Mouse (Mus musculus): ENCODE measurements around the gene Cd82. TPM values are rescaled to one million over a fixed set of nuclear protein-coding genes. Genes with fewer than 3 reads are reported as not detected.
A peak's percentile ranks its signal among the peaks of the same experiment; 100 is the strongest.

Cd82 gene
- polyA plus RNA-seq, 1 experiment from 2014 or later = 20.0 TPM

DNA sequence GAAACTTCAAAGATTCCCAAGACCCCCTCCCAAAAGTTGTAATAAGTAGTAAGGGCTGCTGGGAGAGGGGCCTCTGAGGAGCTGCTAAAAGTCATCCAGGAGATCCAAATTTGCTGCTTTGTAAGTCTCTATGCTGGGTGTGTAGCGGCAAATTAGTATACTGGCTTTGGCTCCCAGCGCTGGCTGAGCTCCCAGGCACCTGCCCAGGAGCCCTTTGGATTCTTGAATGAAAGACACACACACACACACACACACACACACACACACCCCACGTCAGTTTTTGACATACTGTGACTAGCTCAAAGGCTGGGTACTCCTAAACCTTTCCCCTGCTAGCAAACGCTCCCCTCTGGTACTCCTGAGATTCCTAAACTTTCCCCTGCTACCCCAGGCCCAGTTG, 76.0 kb downstream of the Cd82 start:
- peaks cover 17% of the 10 kb centered on the region for H3K4me1 ChIP-seq (replicated peaks; ENCODE audit: control insufficient read depth, insufficient read depth, low read length)
- H3K27ac ChIP-seq = no peak overlapping the region
- no peak overlapping the region for H3K9ac ChIP-seq
- DNase-seq (ENCODE audit: low spot score) (no peak), ATAC-seq (ENCODE audit: low FRiP score) (no peak)
- no peaks in the 10 kb centered on the region for H3K9me3 ChIP-seq (ENCODE audit: control insufficient read depth, low read length)
- 67% methylated on average over 4 of the region's 4 CpGs for WGBS
- H3K27me3 ChIP-seq (ENCODE audit: control insufficient read depth, insufficient read depth, low read length) = no peaks in the 10 kb centered on the region
- H3K4me2 ChIP-seq (replicated peaks) = no peak overlapping the region
- H3K36me3 ChIP-seq (replicated peaks; ENCODE audit: control insufficient read depth, insufficient read depth) = no peaks in the 10 kb centered on the region
- H3K4me3 ChIP-seq (replicated peaks; ENCODE audit: low read length) = no peak overlapping the region

DNA sequence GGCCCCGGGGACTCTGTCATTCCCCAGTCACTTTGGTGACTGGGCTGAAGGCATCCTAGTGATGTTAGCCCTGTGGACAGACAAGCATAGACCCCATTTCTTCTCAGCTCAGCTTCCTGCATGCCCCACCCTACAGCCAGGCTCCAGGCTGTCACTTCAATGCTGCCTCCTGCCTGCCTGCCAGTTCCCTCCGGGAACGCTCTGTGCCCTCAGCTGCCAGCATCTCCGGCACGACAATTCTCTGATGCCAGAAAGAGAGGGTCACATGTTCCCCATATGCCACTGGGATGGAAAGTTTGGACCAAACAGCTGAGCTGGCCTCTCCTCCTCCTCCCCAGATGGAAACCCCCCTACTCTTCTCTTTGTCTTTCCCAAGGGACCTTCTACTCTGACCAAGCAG, 79.1 kb downstream of the Cd82 start:
- Histone ChIP-seq H3K4me1 (replicated peaks; ENCODE audit: control insufficient read depth, insufficient read depth, low read length) (no peaks in the 10 kb centered on the region), H3K27ac (no peak overlapping the region), H3K4me2 (replicated peaks) (no peak overlapping the region), H3K27me3 (ENCODE audit: control insufficient read depth, insufficient read depth, low read length) (no peaks in the 10 kb centered on the region), H3K9me3 (ENCODE audit: control insufficient read depth, low read length) (no peaks in the 10 kb centered on the region), H3K9ac (no peak overlapping the region), H3K36me3 (replicated peaks; ENCODE audit: control insufficient read depth, insufficient read depth) (no peaks in the 10 kb centered on the region), H3K4me3 (replicated peaks; ENCODE audit: low read length) (no peak overlapping the region)
- no peak for DNase-seq (ENCODE audit: low spot score)
- ATAC-seq (ENCODE audit: low FRiP score) = no peak
- WGBS = 56% methylated on average over 5 of the region's 5 CpGs

DNA sequence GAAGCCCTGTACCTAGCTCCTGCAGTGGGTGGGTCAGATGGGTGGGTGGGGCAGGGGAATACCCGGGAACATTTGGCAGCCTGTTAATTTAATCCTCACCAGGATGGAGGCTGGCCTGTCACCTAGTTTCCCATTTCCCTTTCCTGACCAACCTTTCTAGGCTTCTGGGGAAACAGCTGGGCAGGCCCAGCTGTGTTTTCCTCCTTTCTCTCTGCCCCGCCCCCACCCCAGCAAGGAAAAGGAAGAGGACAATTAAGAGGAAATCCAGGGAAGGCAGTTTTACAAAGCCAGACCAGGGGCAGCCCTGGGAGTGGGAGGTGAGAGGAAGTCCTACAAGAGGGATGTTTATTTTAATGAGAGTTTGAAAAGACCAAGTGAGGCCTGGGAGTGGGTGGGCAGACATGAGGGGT, 82.3 kb downstream of the Cd82 start:
- Histone ChIP-seq H3K4me2 (replicated peaks) (no peak overlapping the region), H3K9me3 (ENCODE audit: control insufficient read depth, low read length) (no peaks in the 10 kb centered on the region), H3K27me3 (ENCODE audit: control insufficient read depth, insufficient read depth, low read length) (no peaks in the 10 kb centered on the region), H3K4me1 (replicated peaks; ENCODE audit: control insufficient read depth, insufficient read depth, low read length) (0 out of 2 replicates have a peak, but pooled peaks cover 14% of the 10 kb centered on the region), H3K27ac (no peak overlapping the region), H3K4me3 (replicated peaks; ENCODE audit: low read length) (no peak overlapping the region), H3K9ac (no peak overlapping the region), H3K36me3 (replicated peaks; ENCODE audit: control insufficient read depth, insufficient read depth) (no peaks in the 10 kb centered on the region)
- DNase-seq (ENCODE audit: low spot score) (no peak), ATAC-seq (ENCODE audit: low FRiP score) (no peak)
- 48% methylated on average over 2 of the region's 2 CpGs for WGBS

DNA sequence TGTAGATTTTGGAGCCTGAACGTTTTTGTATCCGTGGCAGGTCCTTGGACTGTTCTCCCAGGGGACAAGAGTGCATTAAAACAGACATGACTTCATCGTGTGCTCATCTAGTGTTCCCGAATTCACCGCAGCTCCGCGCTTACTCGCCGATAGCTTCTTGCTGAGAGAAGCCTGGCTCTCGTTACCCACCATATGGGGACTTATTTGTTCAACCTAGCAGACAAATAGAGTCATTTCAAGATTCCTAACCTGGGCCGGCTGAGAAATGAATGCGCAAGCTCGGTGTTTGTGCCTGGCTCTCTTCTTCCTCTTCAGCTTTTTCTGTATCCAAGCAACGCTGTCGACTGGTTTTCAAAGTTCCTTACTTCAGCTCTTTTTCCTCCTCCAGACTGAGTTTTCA, 85.1 kb downstream of the Cd82 start:
- no peaks in the 10 kb centered on the region for H3K9me3 ChIP-seq (ENCODE audit: control insufficient read depth, low read length)
- peak; percentile 50 for DNase-seq (ENCODE audit: low spot score)
- 46% methylated on average over 15 of the region's 15 CpGs for WGBS
- H3K4me1 ChIP-seq (replicated peaks; ENCODE audit: control insufficient read depth, insufficient read depth, low read length) = 0 out of 2 replicates have a peak, but pooled peaks cover 14% of the 10 kb centered on the region
- H3K27ac ChIP-seq = peak overlapping the region; percentile 10; the same call in 1 of the 2 replicates
- no peak overlapping the region for H3K4me2 ChIP-seq (replicated peaks)
- no peaks in the 10 kb centered on the region for H3K36me3 ChIP-seq (replicated peaks; ENCODE audit: control insufficient read depth, insufficient read depth)
- no peaks in the 10 kb centered on the region for H3K27me3 ChIP-seq (ENCODE audit: control insufficient read depth, insufficient read depth, low read length)
- no peak overlapping the region for H3K4me3 ChIP-seq (replicated peaks; ENCODE audit: low read length)
- H3K9ac ChIP-seq = no peak overlapping the region
- 0 out of 2 replicates have a peak, but pooled peaks have one; percentile 41 for ATAC-seq (ENCODE audit: low FRiP score)

DNA sequence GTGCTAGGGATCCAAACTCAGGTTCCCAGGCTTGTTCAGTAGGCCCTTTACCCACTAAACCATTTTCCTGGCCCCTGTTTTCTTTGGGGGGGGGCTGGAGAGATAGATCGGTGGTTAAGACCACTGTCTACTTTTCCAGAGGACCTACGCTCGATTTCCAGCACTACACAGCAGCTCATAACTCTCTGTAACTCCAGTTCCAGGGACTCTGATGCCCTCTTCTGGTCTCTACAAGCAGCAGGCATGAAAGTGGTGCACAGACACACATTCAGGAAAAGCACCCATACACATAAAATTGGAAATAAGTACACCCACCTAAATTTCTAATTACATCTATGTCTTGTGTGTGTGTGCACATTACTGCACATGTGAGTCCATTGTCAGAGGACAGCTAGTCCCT, 85.8 kb downstream of the Cd82 start:
- no peak overlapping the region for H3K4me2 ChIP-seq (replicated peaks)
- 0 out of 2 replicates have a peak, but pooled peaks cover 14% of the 10 kb centered on the region for H3K4me1 ChIP-seq (replicated peaks; ENCODE audit: control insufficient read depth, insufficient read depth, low read length)
- no peaks in the 10 kb centered on the region for H3K27me3 ChIP-seq (ENCODE audit: control insufficient read depth, insufficient read depth, low read length)
- no peak overlapping the region for H3K4me3 ChIP-seq (replicated peaks; ENCODE audit: low read length)
- H3K27ac ChIP-seq = peak overlapping the region; percentile 10; the same call in 1 of the 2 replicates
- no peaks in the 10 kb centered on the region for H3K36me3 ChIP-seq (replicated peaks; ENCODE audit: control insufficient read depth, insufficient read depth)
- ATAC-seq (ENCODE audit: low FRiP score) (no peak), DNase-seq (ENCODE audit: low spot score) (no peak)
- 95% methylated on average over 3 of the region's 3 CpGs for WGBS
- no peaks in the 10 kb centered on the region for H3K9me3 ChIP-seq (ENCODE audit: control insufficient read depth, low read length)
- H3K9ac ChIP-seq = no peak overlapping the region

DNA sequence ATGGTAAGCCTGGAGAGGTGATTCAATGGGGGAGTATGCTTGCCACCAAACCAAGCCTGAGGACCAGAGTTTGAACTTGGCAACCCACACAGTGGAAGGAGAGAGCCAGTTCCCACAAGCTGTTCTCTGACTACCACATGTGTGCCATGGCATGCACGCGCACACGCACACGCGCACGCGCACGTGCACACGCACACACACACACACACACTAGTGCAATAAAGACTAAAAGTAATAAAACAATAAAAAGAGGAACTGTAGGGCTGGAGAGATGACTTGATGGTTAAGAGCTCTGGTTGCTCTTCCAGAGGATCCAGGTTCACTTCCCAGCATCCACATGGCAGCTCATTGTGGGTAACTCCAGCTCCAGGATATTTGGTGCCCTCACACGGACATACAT, 90.1 kb downstream of the Cd82 start:
- ATAC-seq (ENCODE audit: low FRiP score) (no peak), DNase-seq (ENCODE audit: low spot score) (no peak)
- H3K36me3 ChIP-seq (replicated peaks; ENCODE audit: control insufficient read depth, insufficient read depth) = no peaks in the 10 kb centered on the region
- H3K27ac ChIP-seq = no peak overlapping the region
- H3K9ac ChIP-seq = no peak overlapping the region
- no peaks in the 10 kb centered on the region for H3K27me3 ChIP-seq (ENCODE audit: control insufficient read depth, insufficient read depth, low read length)
- H3K9me3 ChIP-seq (ENCODE audit: control insufficient read depth, low read length) = no peaks in the 10 kb centered on the region
- no peak overlapping the region for H3K4me2 ChIP-seq (replicated peaks)
- peaks cover 15% of the 10 kb centered on the region for H3K4me1 ChIP-seq (replicated peaks; ENCODE audit: control insufficient read depth, insufficient read depth, low read length)
- WGBS = 98% methylated on average over 10 of the region's 10 CpGs
- H3K4me3 ChIP-seq (replicated peaks; ENCODE audit: low read length) = no peak overlapping the region

DNA sequence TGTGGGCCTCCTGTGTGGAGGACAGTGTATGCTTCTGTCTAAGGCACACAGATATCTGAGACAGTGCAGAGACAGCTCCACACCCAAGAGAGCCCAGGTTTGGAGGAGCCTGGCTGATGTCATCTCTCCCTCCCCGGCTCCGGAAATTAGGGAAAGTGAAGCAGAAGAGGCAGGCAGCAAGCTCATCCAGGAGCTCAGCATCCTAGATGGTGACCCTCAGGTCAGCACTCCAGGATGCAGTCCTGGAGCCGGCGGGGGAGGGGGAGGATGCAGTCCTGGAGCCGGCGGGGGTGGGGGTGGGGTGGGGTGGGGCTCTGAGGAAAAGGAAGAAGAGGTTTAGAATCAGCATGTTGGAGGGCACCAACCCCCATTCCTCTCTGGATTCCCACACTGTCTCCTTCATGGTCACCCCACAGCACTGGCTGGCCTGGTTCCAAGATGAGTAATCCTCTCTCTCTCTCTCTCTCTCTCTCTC, 90.8 kb downstream of the Cd82 start:
- whole genome bisulfite sequencing = 10% methylated on average over 5 of the region's 6 CpGs
- ATAC-seq (ENCODE audit: low FRiP score) (no peak), DNase-seq (ENCODE audit: low spot score) (no peak)
- no peak overlapping the region for H3K27ac ChIP-seq
- peaks cover 12% of the 10 kb centered on the region for H3K4me1 ChIP-seq (replicated peaks; ENCODE audit: control insufficient read depth, insufficient read depth, low read length)
- no peaks in the 10 kb centered on the region for H3K9me3 ChIP-seq (ENCODE audit: control insufficient read depth, low read length)
- H3K4me2 ChIP-seq (replicated peaks) = no peak overlapping the region
- H3K9ac ChIP-seq = no peak overlapping the region
- H3K27me3 ChIP-seq (ENCODE audit: control insufficient read depth, insufficient read depth, low read length) = no peaks in the 10 kb centered on the region
- H3K4me3 ChIP-seq (replicated peaks; ENCODE audit: low read length) = no peak overlapping the region
- no peaks in the 10 kb centered on the region for H3K36me3 ChIP-seq (replicated peaks; ENCODE audit: control insufficient read depth, insufficient read depth)

Small RNAs within 50 kb of the gene (microRNA-seq; reads per million reads assigned to microRNA genes)
- gene Mir7001 = not detected

Other genes with a start within 250 kb of the Cd82 start
- gene Tspan18, start 128.6 kb downstream of the Cd82 start, polyA plus RNA-seq (2014; fragmentation: Nextera tagmentation; extraction: Ambion mirVana) = 28.6 and 31.3 TPM in 2 replicates
- not detected in 2 replicates for gene Gm10803, start 97.4 kb upstream of the Cd82 start, polyA plus RNA-seq (2014; fragmentation: Nextera tagmentation; extraction: Ambion mirVana)
- gene Alx4, start 179.2 kb upstream of the Cd82 start, polyA plus RNA-seq (2014; fragmentation: Nextera tagmentation; extraction: Ambion mirVana) = 0.46 and 0.53 TPM in 2 replicates

All from hindbrain, embryonic 14.5 days (tissue).